Mouse (Mus musculus): Measurements from ENCODE around the gene Atp8a1.
A peak's percentile ranks its signal among the peaks of the same experiment; 100 is the strongest.

Gene Atp8a1

GRCm38 (mm10) chr5:67847253-67848165, at the start of gene Atp8a1:
TSS of gene Atp8a1 (minus strand) at chr5:67847434.
- peak; percentile 94 for DNase-seq (ENCODE audit: low read depth)

GRCm38 (mm10) chr5:67884422-67885210, 37.4 kb upstream of the Atp8a1 start:
- DNase-seq (ENCODE audit: low read depth): no peak

- DNase-seq (ENCODE audit: low read depth): no peak
These were observed 36.4 kb upstream of the Atp8a1 start for GRCm38 (mm10) chr5:67883564-67884171.

GRCm38 (mm10) chr5:67871414-67871813, 24.2 kb upstream of the Atp8a1 start:
- DNase-seq (ENCODE audit: low read depth): no peak

GRCm38 (mm10) chr5:67866221-67866620, 19.0 kb upstream of the Atp8a1 start:
- no peak for DNase-seq (ENCODE audit: low read depth)

GRCm38 (mm10) chr5:67865670-67866069, 18.4 kb upstream of the Atp8a1 start:
- no peak for DNase-seq (ENCODE audit: low read depth)

GRCm38 (mm10) chr5:67864508-67865060, 17.4 kb upstream of the Atp8a1 start:
- no peak for DNase-seq (ENCODE audit: low read depth)

- DNase-seq (ENCODE audit: low read depth): no peak
These were observed 16.7 kb upstream of the Atp8a1 start for GRCm38 (mm10) chr5:67863950-67864391.

- no peak for DNase-seq (ENCODE audit: low read depth)
These were observed 7.9 kb upstream of the Atp8a1 start for GRCm38 (mm10) chr5:67854963-67855606.

GRCm38 (mm10) chr5:67852860-67853259, 5.6 kb upstream of the Atp8a1 start:
- no peak for DNase-seq (ENCODE audit: low read depth)

- DNase-seq (ENCODE audit: low read depth): no peak
These were observed 2.2 kb upstream of the Atp8a1 start for GRCm38 (mm10) chr5:67849411-67849810.

- no peak for DNase-seq (ENCODE audit: low read depth)
These were observed 1.3 kb upstream of the Atp8a1 start for GRCm38 (mm10) chr5:67848511-67849014.

- DNase-seq (ENCODE audit: low read depth): peak; percentile 48
These were observed 641 bp downstream of the Atp8a1 start for GRCm38 (mm10) chr5:67846361-67847224.

GRCm38 (mm10) chr5:67845190-67845691, 2.0 kb downstream of the Atp8a1 start:
- peak; percentile 48 for DNase-seq (ENCODE audit: low read depth)

- no peak for DNase-seq (ENCODE audit: low read depth)
These were observed 3.2 kb downstream of the Atp8a1 start for GRCm38 (mm10) chr5:67844070-67844469.

- DNase-seq (ENCODE audit: low read depth): no peak
These were observed 4.9 kb downstream of the Atp8a1 start for GRCm38 (mm10) chr5:67842306-67842705.

GRCm38 (mm10) chr5:67833841-67834240, 13.4 kb downstream of the Atp8a1 start:
- no peak for DNase-seq (ENCODE audit: low read depth)

GRCm38 (mm10) chr5:67831293-67832147, 15.7 kb downstream of the Atp8a1 start:
- no peak for DNase-seq (ENCODE audit: low read depth)

- no peak for DNase-seq (ENCODE audit: low read depth)
These were observed 18.9 kb downstream of the Atp8a1 start for GRCm38 (mm10) chr5:67828356-67828755.
